Mouse (Mus musculus) embryo, embryonic 10.5 days (tissue): ENCODE measurements around the gene Ak3.

Experiments used
- DNase-seq: peaks from one replicate; pipeline ENCODE4 v3.0.0-alpha.2; 2015; ENCODE audit warnings: low spot score

The Ak3 gene

DNA sequence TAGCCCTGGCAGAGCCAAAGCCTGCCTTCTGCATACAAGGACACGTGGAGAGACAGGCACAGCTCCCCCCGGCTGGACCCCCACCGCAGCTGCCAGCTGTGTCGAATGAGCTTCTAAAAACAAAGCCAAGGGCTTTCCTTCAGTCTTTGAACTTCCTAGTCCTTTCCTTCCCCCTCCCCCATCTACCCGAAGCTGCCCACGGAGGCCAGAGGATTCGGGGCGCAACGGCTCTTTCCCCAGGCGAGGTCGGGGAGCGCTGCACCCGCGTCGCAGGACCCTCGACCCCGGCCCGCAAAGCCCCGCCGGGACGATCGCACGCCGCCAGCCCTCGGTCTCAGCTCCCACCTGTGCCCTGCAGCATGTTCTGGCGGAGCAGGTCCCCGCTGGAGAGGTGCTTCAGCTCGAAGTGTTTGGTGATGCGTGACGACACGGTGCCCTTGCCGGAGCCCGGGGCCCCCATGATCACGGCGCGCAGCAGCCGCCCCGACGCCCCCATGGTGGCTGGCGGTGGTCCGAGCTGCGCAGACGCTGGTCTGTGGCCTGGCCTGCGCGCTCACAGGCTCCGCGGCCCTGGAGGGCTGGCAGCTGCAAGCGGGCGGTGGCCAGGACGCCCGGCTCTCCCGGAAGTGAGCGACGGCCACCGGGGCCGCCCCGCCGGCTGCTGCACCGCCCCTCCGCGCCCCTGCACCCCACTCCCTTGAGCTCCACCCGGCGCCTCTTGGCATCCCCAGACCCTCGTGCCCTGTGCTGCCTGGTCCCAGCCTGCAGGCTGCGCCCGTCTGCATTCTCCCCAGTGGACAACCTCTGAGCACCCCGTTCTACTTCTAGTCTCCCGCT lies at the start of gene Ak3:
Ak3 (minus strand) TSS at position 628 of the 837 bp plus-strand sequence.
- DNase-seq, result peak; percentile 72

DNA sequence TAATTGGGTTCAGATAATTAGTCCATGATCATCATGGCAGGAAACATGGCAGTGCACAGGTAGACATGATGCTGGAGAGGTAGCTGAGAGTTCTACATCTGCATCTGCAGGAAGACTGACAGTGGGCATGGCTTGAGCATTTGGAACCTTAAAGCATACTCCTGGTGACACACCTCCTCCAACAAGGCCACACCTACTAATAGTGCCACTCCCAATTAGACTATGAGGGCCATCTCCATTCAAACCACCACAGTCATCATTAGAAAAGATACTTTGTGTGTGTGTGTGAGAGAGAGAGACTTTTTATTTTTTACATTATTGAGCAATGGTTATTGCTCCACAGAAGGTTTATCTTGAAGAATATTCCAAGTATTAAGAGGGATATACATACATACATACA lies 44.4 kb upstream of the Ak3 start:
- DNase-seq, result no peak

DNA sequence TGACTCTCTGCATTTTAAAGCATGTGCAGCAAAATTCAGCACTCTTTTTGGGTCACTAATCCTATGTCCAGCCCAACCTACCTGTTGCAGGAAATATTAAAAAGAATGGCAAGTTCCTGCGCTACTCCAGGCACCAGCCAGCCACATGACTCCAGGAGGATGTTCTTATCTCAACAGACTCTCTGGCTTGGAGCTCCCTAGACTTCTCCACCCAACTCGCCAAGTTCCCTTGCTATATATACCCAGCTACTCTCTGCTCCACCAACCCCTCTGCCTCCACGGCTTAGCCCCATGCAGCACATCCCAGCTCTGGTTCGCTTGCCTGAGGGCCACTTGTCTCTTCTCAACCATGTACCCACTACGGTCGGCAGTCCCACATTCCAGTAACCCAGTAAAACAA lies 40.9 kb upstream of the Ak3 start:
- no peak for DNase-seq

DNA sequence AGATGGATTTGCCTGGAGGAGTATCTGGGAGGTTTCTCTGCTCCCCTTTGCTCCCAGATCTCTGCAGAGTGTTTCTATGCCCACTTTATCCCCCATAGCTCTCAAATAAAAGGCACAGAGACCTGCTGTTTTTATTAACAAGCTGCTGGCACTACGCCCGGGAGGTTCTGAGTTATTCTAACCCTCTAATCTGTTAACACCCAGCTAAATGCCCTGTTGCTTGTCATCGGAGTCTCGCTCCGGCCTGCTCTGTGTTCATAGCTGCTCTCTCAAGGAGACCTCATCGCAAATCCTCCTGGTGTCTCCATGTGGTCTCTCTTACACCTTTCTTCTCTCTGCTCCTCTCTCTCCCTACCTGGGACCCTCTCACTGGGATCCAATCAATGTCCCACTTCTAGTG lies 27.0 kb upstream of the Ak3 start:
- no peak for DNase-seq

DNA sequence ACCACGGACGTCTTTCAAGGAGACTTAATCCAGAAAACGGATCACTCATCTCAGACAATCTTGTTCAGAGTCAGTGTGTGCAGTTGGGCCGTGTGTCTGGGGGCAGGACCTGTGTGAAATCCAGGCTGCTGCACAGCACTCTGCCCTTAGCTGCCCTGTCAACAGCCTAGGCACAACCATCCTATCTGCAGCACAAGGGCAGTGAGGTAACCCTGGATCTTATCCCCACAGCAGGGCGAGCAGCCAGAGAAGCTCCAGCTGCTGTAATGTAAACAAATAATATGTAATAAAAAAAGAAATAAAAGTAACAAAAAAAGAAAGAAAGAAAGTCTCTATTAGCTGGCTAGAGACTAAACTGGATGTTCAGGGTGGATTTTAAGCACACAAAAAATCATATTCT lies 21.4 kb upstream of the Ak3 start:
- DNase-seq, result no peak

DNA sequence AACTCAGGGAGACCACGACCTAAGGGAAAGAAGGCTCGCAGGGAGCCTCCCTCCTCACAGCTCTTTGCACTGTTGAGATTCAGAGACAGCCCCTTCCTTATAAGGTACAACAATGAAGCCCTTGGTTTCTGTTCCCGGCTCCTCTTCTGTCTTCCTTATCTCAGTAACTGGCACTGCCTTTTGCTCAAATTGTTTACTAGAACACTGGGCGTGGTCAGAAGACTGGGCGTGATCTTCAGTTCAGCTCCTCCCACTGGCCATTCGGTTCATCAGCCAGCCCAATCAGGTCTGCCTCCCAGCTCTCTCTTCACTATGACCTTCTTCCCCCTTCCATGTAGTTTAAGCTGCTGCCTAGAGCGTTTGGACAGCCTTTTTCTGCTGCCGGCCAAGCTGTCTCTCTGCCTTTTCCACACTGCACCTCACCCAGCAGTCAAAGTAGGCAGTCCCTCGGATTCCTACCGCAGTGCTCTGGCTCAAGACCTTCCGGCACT lies 19.3 kb upstream of the Ak3 start:
- DNase-seq, result peak; percentile 83

DNA sequence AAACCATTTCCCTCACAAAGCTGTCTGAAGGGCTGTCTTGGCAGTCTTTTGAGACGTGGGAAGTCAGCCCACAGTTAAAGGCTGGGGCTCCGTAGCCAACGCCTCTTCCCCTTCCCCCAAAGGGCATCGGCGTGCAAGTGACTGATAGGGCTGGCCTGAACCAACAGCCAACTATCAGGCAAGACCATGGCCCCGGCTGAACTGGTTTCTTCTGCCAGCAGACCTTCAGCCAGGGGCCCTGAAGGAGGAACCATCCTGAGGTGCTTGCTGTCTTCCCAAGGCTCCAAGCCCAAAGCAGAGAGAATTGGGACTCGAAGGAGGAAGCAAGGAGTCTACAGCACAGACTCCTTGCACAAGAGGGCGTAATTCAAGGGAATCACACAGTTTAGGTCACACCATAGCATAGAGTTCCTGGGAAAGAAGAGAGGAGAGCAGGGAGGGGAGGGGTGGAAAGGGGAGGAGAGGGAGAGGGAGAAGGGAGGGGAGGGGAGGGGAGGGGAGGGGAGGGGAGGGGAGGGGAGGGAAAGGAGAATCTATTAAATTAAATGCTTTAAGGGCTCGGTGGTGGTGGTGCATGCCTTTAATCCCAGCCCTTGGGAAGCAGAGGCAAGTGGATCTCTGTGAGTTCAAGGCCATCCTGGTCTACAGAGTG lies 16.8 kb upstream of the Ak3 start:
- DNase-seq, result no peak

DNA sequence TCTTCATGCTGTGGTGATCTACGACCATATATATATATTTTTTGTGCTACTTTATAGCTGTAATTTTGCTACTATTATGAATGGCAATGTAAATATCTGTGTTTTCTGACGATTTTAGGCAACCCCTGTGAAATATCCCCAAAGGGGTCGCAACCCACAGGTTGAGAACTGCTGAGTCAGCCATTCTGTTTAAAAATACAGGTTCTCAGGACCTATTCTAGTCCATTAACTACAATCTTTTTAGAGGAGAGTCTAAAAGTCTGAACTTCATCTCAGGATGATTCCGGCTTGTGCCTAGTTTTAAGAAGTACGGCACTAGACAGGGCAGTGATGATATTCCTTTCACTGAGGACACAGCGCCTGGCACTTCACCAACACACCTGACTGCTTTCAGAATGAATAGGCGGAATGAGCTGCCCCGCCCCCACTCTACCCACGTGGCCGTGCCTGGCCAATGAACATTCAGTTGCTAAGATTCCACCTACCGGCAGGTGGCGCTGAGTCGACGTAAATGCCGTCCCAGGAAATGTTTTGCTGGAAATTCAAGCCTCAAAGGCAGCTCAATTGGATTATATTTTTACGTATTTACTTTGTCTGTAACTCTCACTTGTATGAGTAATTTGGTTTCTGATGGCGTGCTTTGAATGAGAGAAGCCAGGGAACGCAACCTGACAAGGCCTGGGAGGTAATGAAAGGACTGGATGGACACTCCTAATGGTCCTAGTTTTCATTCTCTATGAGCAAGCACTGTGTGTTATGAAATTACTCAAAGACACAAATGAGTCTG lies 16.0 kb upstream of the Ak3 start:
- peak; percentile 95 for DNase-seq

DNA sequence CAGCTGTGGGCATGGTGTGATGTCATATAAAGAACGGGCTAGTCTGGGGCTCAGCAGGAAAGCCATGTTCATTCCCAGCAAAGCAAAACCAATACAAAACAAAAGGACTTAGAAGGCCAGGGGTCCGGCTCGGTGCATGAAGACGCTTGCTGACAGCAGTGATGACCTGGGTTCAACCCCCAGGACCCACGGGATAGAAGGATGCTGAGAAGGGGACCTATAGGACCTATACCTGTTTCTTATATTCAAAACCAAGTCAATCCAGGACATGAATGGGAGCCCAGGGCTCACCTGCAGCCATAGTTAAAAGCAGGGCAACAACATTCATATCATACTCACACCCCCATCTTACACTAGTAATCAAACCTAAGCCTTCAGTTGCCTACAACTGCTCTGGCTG lies 15.2 kb upstream of the Ak3 start:
- no peak for DNase-seq

DNA sequence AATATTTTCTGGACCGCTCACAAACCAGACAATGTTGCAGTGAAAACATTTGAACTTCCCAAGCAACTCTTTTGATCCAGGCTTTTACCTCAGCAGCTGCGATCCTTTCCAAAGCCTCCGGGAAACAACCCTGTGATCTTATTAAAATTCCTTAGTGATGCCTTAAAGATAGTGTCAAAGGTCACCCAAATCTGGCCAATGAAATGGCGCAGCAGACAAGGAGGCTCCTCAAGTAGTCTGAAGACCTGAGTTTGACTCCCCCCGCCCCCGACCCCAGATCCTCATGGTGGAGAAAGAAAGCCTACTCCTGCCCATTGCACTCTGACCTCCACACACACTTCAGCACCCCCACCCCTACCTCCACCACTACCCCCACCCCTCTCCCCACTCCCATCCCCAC lies 12.5 kb upstream of the Ak3 start:
- DNase-seq, result peak; percentile 59

DNA sequence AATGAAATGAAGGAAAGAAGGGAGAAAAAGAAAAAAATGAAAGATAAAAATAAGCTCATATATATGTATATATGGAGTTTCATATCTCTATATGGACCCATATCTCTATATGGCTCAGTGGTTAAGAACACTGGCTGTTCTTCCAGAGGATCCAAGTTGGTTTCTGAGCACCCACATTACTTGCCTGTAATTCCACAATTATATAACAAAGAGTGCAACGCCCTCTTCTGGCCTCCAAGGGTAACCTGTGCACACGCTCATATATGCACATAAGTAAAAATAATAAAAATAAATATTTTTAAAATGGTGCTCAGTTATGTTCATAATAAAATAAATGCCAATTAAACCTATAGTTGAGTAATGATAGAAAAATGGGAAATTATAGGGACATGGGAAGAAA lies 11.9 kb upstream of the Ak3 start:
- peak; percentile 33 for DNase-seq

DNA sequence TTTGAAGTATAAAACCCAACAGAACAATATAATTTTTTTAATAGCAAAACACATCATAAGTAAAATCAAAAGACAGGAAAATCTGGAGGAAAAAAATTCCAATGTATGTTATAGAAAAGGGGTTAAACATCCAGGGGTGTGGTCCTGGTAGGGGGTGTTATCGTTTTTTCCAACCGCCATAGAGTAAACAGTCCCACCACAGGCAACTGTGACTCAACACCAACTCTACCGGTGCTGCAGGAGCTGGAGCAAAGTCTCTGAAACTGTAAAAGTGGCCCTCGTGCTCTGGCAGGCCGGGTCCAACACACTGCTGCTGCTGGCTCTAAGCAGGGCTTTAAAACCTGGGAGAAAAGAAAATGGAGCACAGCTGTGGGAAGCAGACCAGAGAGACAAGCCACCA lies 11.0 kb upstream of the Ak3 start:
- no peak for DNase-seq

DNA sequence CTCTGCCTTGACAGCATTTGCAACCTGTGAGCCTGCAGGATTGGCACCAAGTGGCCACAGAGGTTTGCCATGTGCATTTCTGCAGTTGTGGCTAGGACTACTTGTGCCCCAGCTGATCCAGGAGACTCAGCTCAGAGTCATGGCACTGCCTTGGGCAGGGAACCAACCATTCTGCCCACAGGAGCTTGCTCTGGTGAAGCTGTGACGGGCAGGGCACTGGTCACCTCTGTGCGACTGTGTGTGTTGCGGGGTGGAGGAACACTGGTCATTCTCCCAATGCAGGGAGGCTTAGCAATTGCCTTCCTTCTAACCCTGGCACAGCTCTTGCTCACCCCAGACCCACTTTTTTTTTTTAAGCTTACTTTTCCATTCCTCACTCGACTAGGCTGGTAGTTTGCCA lies 7.7 kb upstream of the Ak3 start:
- no peak for DNase-seq

DNA sequence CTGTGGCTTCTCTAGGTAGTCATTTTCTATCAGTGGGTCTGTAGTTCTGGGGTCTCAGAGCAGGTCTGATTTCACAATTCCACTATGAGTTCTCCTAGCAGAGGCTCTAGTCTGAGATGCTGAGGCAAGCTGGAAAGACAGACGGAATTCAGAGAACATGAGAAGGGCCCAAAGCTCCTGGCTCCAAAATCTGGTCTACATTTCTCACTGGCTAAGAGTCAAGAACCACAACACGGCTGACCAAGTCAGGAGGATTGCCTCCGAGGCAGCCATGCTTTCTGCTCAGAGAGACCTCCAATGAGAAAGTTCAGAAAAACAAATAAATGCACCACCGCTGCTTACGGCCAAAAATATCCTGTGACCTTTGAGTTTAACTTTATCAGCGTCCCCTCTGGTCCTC lies 6.8 kb upstream of the Ak3 start:
- DNase-seq, result no peak

DNA sequence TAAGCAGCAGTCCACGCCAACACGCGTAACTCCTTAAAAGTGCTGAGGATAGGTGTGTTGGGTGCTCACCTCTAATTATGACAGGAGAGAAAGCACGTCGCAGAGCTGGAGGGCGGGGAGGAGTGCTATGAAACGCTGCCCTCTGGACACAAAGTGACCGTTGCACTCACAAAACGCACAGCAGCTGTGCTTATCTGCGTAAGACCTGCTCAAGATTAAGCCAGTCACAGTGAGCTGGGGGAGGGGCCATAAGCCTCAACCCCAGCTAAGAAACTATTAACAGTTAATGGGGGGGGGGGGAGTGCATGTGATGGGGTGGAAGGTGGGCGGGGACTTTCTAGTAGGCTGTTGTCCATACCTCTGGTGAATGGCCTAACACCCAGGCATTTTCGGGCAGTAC lies 5.0 kb upstream of the Ak3 start:
- DNase-seq, result no peak

DNA sequence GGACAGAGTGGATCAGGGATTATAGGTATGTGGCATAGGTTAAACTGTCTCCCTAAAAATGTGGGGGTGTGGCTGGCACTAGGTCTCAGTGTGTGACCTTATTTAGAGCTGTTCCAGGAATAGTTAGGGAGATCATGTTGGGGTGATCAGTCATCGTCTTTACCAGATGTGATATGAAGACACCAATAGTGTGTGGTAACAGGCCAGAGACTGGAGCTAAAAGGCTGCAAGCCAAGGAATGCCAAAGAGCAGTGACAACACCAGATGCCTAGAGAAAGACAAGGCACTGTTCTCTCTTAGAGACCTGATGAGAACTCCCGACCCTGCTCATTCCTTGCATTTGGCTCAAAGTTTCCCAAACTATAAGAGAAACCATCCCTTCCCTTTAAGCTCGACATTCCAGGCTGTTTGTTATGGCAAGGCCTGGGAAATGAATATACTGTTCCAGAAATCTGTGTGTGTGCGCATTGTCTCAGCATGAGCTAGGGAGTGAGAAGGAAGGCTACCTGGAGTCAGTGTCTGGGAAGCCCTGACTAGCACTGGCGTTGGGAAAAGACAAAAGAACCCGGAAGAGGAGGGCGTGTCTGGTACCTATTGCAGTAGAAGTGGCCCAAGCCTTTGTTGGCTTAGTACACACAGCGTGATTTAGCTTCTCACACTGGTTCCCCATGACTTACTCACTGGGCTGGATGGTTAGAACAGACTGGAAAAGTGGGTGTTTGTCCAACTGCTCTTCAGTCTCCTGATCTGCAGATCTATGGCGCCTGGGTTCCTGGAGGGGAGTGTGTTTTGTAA lies 2.6 kb upstream of the Ak3 start:
- DNase-seq, result no peak

DNA sequence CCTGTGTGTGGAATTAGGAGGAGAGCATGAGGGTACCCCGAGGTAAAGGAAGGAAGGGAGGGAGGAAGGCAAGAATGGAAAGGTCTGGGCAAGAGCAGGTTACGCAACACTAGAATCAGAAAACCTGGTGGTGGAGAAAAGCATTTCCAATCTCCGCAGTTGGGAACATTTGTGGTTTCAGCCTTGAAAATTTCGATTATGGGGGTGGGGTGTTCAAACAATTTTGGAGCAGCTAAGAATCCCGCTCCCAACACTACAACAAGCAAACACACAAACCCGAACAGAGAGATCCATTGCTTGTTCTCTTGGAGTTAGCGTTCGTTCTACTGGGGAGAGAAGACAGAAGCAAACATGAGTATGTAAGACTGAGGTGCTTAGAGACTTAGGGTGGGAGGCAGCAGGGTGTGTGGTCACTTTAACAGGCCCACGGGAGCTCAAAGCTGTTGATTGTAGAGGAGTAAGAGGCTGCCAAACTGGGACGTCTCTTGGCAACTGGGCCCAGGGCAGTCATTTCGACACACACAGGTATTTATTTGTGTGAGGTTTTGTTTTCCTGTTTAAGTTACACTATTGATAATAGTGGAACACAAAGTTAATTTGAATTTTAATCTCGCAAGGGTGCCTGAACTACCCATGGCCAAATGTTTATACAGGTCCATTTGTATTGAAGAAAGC lies 1.8 kb upstream of the Ak3 start:
- DNase-seq, result no peak

DNA sequence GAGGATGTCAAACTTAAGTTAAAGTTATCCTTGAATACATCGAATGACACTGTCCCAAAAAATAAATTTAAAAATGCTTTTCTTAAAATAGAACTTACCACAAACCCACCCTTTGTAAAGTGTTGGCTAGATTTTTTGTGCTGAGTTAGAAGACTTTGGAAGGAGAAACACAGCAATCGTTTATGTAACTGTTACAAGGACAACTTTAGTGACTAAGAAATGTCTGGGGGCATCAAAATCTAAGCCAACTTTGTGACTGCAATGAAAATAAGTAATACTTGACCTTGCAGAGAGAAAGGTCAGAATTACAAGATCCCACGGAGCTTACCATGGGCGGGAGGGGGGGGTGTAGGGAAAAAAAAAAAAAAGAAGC lies 814 bp downstream of the Ak3 start:
- peak; percentile 14 for DNase-seq

DNA sequence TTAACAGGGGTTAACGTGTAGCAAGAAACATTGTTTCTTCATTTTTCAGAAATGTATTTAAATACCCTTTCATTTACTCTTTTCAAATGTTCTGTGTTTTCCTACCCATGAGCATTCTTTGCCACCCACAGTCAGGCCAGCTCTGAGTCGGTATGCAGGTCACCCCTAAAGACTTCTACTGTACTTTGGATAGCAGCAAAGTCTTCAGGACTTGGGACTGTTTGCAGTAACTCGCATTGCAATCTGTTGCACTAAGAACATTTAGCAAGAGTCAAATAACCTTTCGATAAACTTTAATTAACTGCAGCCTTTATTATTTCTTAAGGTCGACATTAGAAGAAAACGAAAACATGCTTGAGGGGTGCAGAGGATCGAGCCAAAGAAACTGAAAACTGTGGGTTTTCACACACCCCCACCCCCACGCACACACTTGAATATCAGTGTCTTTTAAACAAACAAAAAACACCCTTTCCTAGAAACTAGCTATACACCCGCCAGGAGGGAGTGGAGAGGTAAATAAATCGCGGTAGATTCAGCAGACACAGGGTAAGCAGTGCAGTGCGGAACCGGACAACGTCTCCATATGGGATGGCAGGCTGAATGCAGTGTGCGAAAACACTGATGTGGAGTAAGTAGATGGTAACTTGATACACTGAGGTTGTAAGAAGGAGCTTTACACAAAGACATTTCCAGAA lies 1.7 kb downstream of the Ak3 start:
- DNase-seq, result peak; percentile 63

DNA sequence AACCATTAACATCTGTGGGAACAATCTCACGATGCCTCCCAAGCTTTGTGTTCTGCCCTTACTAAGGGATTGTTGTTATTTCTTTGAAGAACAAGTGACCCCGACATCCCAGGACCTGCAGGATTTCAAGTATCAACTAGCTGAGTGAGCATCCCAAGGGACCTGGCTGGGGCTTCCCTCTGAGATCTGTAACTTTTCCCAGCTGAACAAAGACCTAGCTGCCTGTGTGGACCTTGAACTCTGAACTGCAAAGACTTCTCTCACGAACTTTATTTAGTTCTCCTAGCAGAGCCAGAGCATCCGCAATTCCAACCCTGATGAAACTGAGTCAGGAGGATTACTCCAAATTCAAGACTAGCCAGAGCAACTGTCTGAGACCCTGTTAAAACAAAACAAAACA lies 2.4 kb downstream of the Ak3 start:
- DNase-seq, result peak; percentile 52

DNA sequence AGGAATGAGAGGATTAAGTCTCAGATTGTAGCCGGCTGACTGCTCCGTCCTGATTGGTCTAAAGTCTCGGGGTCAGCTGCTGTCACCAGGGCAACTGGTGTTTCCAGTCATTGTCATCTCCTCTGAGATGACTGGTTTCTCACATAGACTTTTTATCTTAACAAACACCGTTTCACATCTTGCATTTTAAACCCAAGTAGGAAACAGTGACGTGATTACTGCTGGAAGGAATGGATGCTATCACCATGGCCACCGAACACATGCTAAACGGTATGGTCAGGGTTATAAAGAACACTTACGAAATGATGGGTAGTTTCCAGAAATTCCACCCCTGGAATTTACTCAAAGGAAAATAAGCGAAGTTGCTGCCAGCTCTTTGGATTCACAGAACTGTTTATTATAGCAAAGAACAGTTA lies 3.4 kb downstream of the Ak3 start:
- DNase-seq, result peak; percentile 46
